Mouse (Mus musculus): Measurements from ENCODE around the gene Uchl5.

- TF ChIP-seq CTCF (IDR thresholded peaks at IDR 0.05; ENCODE audit: low read depth) (no peak), EP300 (optimal IDR thresholded peaks at IDR 0.05) (no peak)
Observed at GRCm38 (mm10) chr1:143742186-143742585, 34.9 kb upstream of the Uchl5 start.

All from stomach, postnatal 0 days (tissue).